Mouse (Mus musculus) testis, adult 2 months (tissue): ENCODE data around the gene Cx3cl1.

ENCODE experiments used
- CTCF ChIP-seq: fragments of 200-500 bp; IDR thresholded peaks from 2 replicates; pipeline ENCODE4 v1.5.1; 2012; ENCODE audit warnings: low read depth, mild to moderate bottlenecking, inconsistent platforms, low read length, moderate library complexity; ENCODE audit not compliant: control insufficient read depth, insufficient read depth, insufficient replicate concordance
- POLR2A ChIP-seq: fragments of 200-500 bp; IDR thresholded peaks from 2 replicates; pipeline ENCODE4 v1.6.1; 2012; ENCODE audit warnings: low read depth, mild to moderate bottlenecking, inconsistent platforms, low read length, moderate library complexity; ENCODE audit not compliant: control insufficient read depth

GRCm38 (mm10) chr8:94725998-94726397, 45.8 kb upstream of the Cx3cl1 start:
- no peak for TF ChIP-seq POLR2A
- TF ChIP-seq CTCF, result no peak
